Mouse (Mus musculus): ENCODE results near the gene Gm20795. TPM values are rescaled to one million over a fixed set of nuclear protein-coding genes. Genes with fewer than 3 reads are reported as not detected.
"Not testable (repeated sequence)": the region's sequence is repeated elsewhere in the genome, so short reads cannot be mapped to it uniquely, and the experiment has no call there.

The Gm20795 gene
- total RNA-seq (2017), result not detected in 2 replicates

GRCm38 (mm10) chrY:40804614-40805013 is at the start of gene Gm20795:
Gm20795 (plus strand) TSS chrY:40804914.
- not testable (repeated sequence) for ATAC-seq (replicated peaks; ENCODE audit: low read depth, poor library complexity, severe bottlenecking)

GRCm38 (mm10) chrY:40775665-40776064 is 29.0 kb upstream of the Gm20795 start, which contains the start of gene Gm21797:
Gm21797 (minus strand) TSS chrY:40775765.
- ATAC-seq (replicated peaks; ENCODE audit: low read depth, poor library complexity, severe bottlenecking), result not testable (repeated sequence)

Other genes starting within 250 kb of the Gm20795 start
- not detected in 2 replicates for gene Gm21852, start 152.9 kb upstream of the Gm20795 start, total RNA-seq (2017)
- gene Gm21797, start 29.1 kb upstream of the Gm20795 start, total RNA-seq (2017), result not detected in 2 replicates

Data from common myeloid progenitor, adult 5-6 weeks (primary cell).